23 mouse cellular contexts compared by ENCODE assay signal in the genomic region with DNA sequence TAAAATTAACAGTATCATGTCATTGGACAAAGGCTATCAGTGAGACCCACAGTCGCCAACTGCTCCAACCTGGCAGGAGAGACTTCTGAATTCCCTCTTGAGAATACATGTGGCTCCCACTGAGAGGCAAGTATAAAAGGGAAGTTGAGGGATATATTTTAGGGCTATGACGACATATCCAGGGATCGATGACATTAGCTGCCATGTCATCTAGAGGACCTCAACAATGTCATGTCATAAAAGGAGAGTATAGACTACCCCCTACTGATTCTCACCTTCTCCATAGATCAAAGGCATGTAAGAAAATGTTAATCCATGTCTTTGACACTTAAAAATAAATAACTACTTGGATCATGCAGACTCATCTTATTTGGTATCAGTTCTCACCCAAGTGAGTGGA. TPM values are rescaled to one million over a fixed set of nuclear protein-coding genes. Genes with fewer than 3 reads are reported as not detected.
DNase-seq lines count a peak whose midpoint lies in the region; ATAC-seq and TF ChIP-seq lines count a peak whose summit lies in the region.
"Had no signal": no experiment of that assay in that cellular context is flagged by ENCODE, and none has a peak within 500 bp of the region (broad histone marks: within the 10 kb centered on the region; RNA-seq: fewer than 3 reads in every experiment).

No protein-coding gene starts in this region.

- no peak overlapping the region for H3K9ac ChIP-seq in midbrain, embryonic 11.5 days (ENCODE audit: low read length)
- no peak overlapping the region for H3K9ac ChIP-seq in liver, postnatal 0 days (replicated peaks)
- H3K9ac ChIP-seq: embryonic facial prominence, embryonic 13.5 days; embryonic facial prominence, embryonic 15.5 days; forebrain, embryonic 12.5 days had no signal

- no peaks in the 10 kb centered on the region for H3K27me3 ChIP-seq in midbrain, embryonic 11.5 days (ENCODE audit: control insufficient read depth, insufficient read depth, low read length)
- 0 out of 2 replicates have a peak, but pooled peaks cover 7% of the 10 kb centered on the region for H3K27me3 ChIP-seq in midbrain, embryonic 10.5 days (ENCODE audit: low read depth, poor library complexity, severe bottlenecking)
- H3K27me3 ChIP-seq in liver, postnatal 0 days (ENCODE audit: insufficient read depth, low read length): no peaks in the 10 kb centered on the region
- H3K27me3 ChIP-seq: embryonic facial prominence, embryonic 13.5 days; embryonic facial prominence, embryonic 15.5 days; forebrain, embryonic 12.5 days had no signal

- peaks cover 14% of the 10 kb centered on the region for H3K4me1 ChIP-seq in midbrain, embryonic 11.5 days (ENCODE audit: control insufficient read depth, insufficient read depth, low read length)
- peaks cover 55% of the 10 kb centered on the region for H3K4me1 ChIP-seq in midbrain, embryonic 10.5 days
- H3K4me1 ChIP-seq in liver, postnatal 0 days (ENCODE audit: insufficient read depth): 0 out of 2 replicates have a peak, but pooled peaks cover 3% of the 10 kb centered on the region

- no peak overlapping the region for H3K4me3 ChIP-seq in midbrain, embryonic 11.5 days (ENCODE audit: low read depth, low read length)
- H3K4me3 ChIP-seq in midbrain, embryonic 10.5 days: no peak overlapping the region
- no peak overlapping the region for H3K4me3 ChIP-seq in liver, postnatal 0 days (ENCODE audit: low read depth, low read length)
- H3K4me3 ChIP-seq: embryonic facial prominence, embryonic 13.5 days; embryonic facial prominence, embryonic 15.5 days; erythroblast, embryonic 14.5 days; forebrain, embryonic 10.5 days; forebrain, embryonic 12.5 days had no signal

- peak; percentile 84 for DNase-seq in midbrain, embryonic 11.5 days (ENCODE audit: low spot score, missing footprints)
- no peak for DNase-seq in midbrain, embryonic 10.5 days (ENCODE audit: low spot score)
- DNase-seq in liver, postnatal 0 days: no peak
- DNase-seq in neural tube, embryonic 10.5 days (ENCODE audit: extremely low spot score, low spot score): no peak
- DNase-seq: adrenal gland, adult 2 months; adrenal gland, postnatal 10 days; adrenal gland, postnatal 25 days; cerebellum, adult 11 months; cerebellum, adult 18-20 months; cerebellum, adult 8-10 months; cerebellum, adult 9-11 months; cerebellum, postnatal 14 days; cerebellum, postnatal 36 days; embryo, embryonic 11 days had no signal

- no peaks in the 10 kb centered on the region for H3K9me3 ChIP-seq in midbrain, embryonic 11.5 days (ENCODE audit: control insufficient read depth, low read length)
- no peaks in the 10 kb centered on the region for H3K9me3 ChIP-seq in midbrain, embryonic 10.5 days (replicated peaks)
- no peaks in the 10 kb centered on the region for H3K9me3 ChIP-seq in liver, postnatal 0 days (ENCODE audit: low read length)
- H3K9me3 ChIP-seq: embryonic facial prominence, embryonic 13.5 days; embryonic facial prominence, embryonic 15.5 days; forebrain, embryonic 10.5 days; forebrain, embryonic 12.5 days had no signal

- no peak for ATAC-seq in midbrain, embryonic 11.5 days (ENCODE audit: low FRiP score)
- peak; percentile 27; the same call in 1 of the 2 replicates for ATAC-seq in megakaryocyte, adult 5-6 weeks (ENCODE audit: poor library complexity, severe bottlenecking)
- no peak for ATAC-seq in liver, postnatal 0 days
- ATAC-seq: forebrain, embryonic 14.5 days; forebrain, embryonic 16.5 days had no signal

- TF ChIP-seq CTCF in liver, postnatal 0 days (IDR thresholded peaks at IDR 0.05; ENCODE audit: low read depth): no peak

- 75% methylated on average over 3 of the region's 3 CpGs for WGBS in midbrain, embryonic 11.5 days
- 76% methylated on average over 3 of the region's 3 CpGs for WGBS in midbrain, embryonic 10.5 days
- WGBS in liver, postnatal 0 days (ENCODE audit: insufficient replicate concordance): 64% methylated on average over 3 of the region's 3 CpGs

- H3K27ac ChIP-seq in midbrain, embryonic 11.5 days (ENCODE audit: low read depth, low read length): no peak overlapping the region
- no peak overlapping the region for H3K27ac ChIP-seq in midbrain, embryonic 10.5 days (replicated peaks)
- no peak overlapping the region for H3K27ac ChIP-seq in liver, postnatal 0 days (ENCODE audit: low read depth)
- H3K27ac ChIP-seq: embryonic facial prominence, embryonic 13.5 days; embryonic facial prominence, embryonic 15.5 days; forebrain, embryonic 10.5 days; forebrain, embryonic 12.5 days had no signal

- no peak overlapping the region for H3K4me2 ChIP-seq in midbrain, embryonic 11.5 days
- H3K4me2 ChIP-seq in liver, postnatal 0 days (ENCODE audit: low read depth, low read length): no peak overlapping the region
- H3K4me2 ChIP-seq: embryonic facial prominence, embryonic 13.5 days; embryonic facial prominence, embryonic 15.5 days; forebrain, embryonic 12.5 days had no signal

- no peaks in the 10 kb centered on the region for H3K36me3 ChIP-seq in midbrain, embryonic 11.5 days (ENCODE audit: control insufficient read depth, insufficient read depth, low read length)
- H3K36me3 ChIP-seq in midbrain, embryonic 10.5 days: no peaks in the 10 kb centered on the region
- H3K36me3 ChIP-seq in liver, postnatal 0 days (replicated peaks; ENCODE audit: insufficient read depth, low read length): no peaks in the 10 kb centered on the region
- H3K36me3 ChIP-seq: embryonic facial prominence, embryonic 13.5 days; embryonic facial prominence, embryonic 15.5 days; forebrain, embryonic 10.5 days; forebrain, embryonic 12.5 days had no signal

- no peak for TF ChIP-seq EP300 in liver, postnatal 0 days (IDR thresholded peaks at IDR 0.05; ENCODE audit: low read depth)

RNA-seq across cellular contexts. Expression of a gene that starts 1.2 kb away (rescaled TPM):
- 54.2 and 62.9 TPM in 2 replicates for polyA plus RNA-seq in midbrain, embryonic 11.5 days (2014; fragmentation: Nextera tagmentation; extraction: Ambion mirVana)
- 30.2 and 47.0 TPM in 2 replicates for polyA plus RNA-seq in midbrain, embryonic 10.5 days (2016; fragmentation: Nextera tagmentation; extraction: Ambion mirVana)
- 4.2 and 5.4 TPM in 2 replicates for total RNA-seq in megakaryocyte, adult 5-6 weeks (2015)
- 3.2 and 4.4 TPM in 2 replicates for total RNA-seq in megakaryocyte, adult 5-6 weeks (2017)
- polyA plus RNA-seq in liver, postnatal 0 days (2015; fragmentation: Nextera tagmentation; extraction: Ambion mirVana): 88.6 and 93.4 TPM in 2 replicates
- total RNA-seq: MEL had no signal
